Mouse (Mus musculus): ENCODE measurements around the gene Tada1. TPM values are rescaled to one million over a fixed set of nuclear protein-coding genes. Genes with fewer than 3 reads are reported as not detected.
A peak's percentile ranks its signal among the peaks of the same experiment; 100 is the strongest.

The Tada1 gene
- total and polyA plus RNA-seq, 3 experiments, result 34.0 to 36.7 TPM; not detected in 1

DNA sequence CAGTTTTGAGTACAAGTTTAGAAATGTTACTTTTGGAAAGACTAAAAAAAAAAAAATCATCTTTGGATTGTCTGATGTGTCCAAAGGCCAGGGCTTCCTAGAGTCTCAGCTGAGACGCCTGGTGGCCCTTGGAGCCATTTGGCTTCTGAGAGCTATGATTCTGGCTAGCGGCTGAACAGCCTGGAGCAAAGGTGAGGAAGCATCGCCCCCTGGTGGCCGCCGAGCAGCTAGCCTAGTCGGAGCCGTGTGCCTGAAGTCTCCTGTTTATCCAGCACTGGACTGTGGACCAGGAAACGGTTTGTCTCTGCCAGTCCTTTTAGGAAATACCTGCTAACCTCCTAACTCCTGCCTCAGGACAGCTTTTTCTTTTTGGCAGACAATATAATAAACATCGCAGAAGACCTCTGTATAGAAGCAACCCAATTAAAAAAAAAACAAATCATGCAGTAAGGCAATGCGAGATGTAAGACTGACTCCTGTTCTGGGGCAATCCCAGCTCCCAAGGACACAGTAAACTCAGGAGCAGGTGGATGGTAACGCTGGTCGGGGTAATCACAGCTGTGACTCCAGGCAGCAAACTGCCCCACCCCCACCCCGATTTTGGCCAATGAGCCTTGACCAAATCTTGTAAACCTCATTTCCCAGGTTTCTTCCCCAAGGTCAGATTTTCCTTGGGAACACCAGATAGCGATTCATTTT is 18.6 kb upstream of the Tada1 start:
- Histone ChIP-seq H3K4me1 (ENCODE audit: control insufficient read depth in 1 of 2, insufficient read depth in 2 of 2, low read length in 2 of 2) (no peaks in the 10 kb centered on the region; a peak in 1 of 4 replicates), H3K79me2 (ENCODE audit: control insufficient read depth, insufficient read depth, low read length, poor library complexity) (no peaks in the 10 kb centered on the region), H3K27ac (ENCODE audit: control insufficient read depth, low read depth, low read length) (no peak overlapping the region), H3K27me3 (ENCODE audit: control insufficient read depth in 1 of 2, insufficient read depth in 2 of 2, low read length in 2 of 2) (peaks cover 2% of the 10 kb centered on the region in 2 experiments; a peak in 2 of 4 replicates), H3K9me3 (replicated peaks; ENCODE audit: insufficient read depth, low read length) (no peaks in the 10 kb centered on the region), H3K36me3 (ENCODE audit: control insufficient read depth in 1 of 2, insufficient read depth in 2 of 2, low read length in 2 of 2) (no peaks in the 10 kb centered on the region), H3K9ac (ENCODE audit: control insufficient read depth, low read depth, low read length, poor library complexity, severe bottlenecking) (no peak overlapping the region), H3K4me3 (ENCODE audit: control insufficient read depth in 1 of 2, insufficient read depth in 1 of 2, low read depth in 2 of 2, low read length in 2 of 2) (no peak overlapping the region)
- peak; percentile 80 for DNase-seq (ENCODE audit: low read depth, low spot score)
- TF ChIP-seq RAD21 (IDR thresholded peaks at IDR 0.05; ENCODE audit: low read depth, low read length) (peak; percentile 82), CTCF (IDR thresholded peaks at IDR 0.05 in 2 of 3, conservative IDR thresholded peaks at IDR 0.05 in 1 of 3; ENCODE audit: control insufficient read depth in 1 of 3, insufficient read depth in 1 of 3, low read depth in 2 of 3, low read length in 3 of 3, poor library complexity in 1 of 3, severe bottlenecking in 1 of 3) (peak; percentile 74 to 96 (median 94); a peak in 5 of 6 replicates), ZMIZ1 (IDR thresholded peaks at IDR 0.05; ENCODE audit: low read depth, low read length) (no peak), ZC3H11A (IDR thresholded peaks at IDR 0.05; ENCODE audit: low read depth, low read length) (peak; percentile 72), TAL1 (IDR thresholded peaks at IDR 0.05; ENCODE audit: low read length) (no peak), SMC3 (IDR thresholded peaks at IDR 0.05; ENCODE audit: low read depth, low read length) (peak; percentile 83), UBTF (IDR thresholded peaks at IDR 0.05; ENCODE audit: borderline replicate concordance, insufficient read depth, low read depth, low read length) (no peak)

GRCm38 (mm10) chr1:166360896-166361295 is 18.0 kb upstream of the Tada1 start:
- Histone ChIP-seq H3K9me3 (replicated peaks; ENCODE audit: insufficient read depth, low read length) (no peaks in the 10 kb centered on the region), H3K9ac (ENCODE audit: control insufficient read depth, low read depth, low read length, poor library complexity, severe bottlenecking) (no peak overlapping the region), H3K4me3 (ENCODE audit: control insufficient read depth in 1 of 2, insufficient read depth in 1 of 2, low read depth in 2 of 2, low read length in 2 of 2) (no peak overlapping the region), H3K4me1 (ENCODE audit: control insufficient read depth in 1 of 2, insufficient read depth in 2 of 2, low read length in 2 of 2) (no peaks in the 10 kb centered on the region; a peak in 1 of 4 replicates), H3K27ac (ENCODE audit: control insufficient read depth, low read depth, low read length) (no peak overlapping the region), H3K79me2 (ENCODE audit: control insufficient read depth, insufficient read depth, low read length, poor library complexity) (no peaks in the 10 kb centered on the region), H3K36me3 (ENCODE audit: control insufficient read depth in 1 of 2, insufficient read depth in 2 of 2, low read length in 2 of 2) (no peaks in the 10 kb centered on the region), H3K27me3 (ENCODE audit: control insufficient read depth in 1 of 2, insufficient read depth in 2 of 2, low read length in 2 of 2) (peaks cover 2 to 4% of the 10 kb centered on the region in 2 experiments; a peak in 2 of 4 replicates)
- no peak for DNase-seq (ENCODE audit: low read depth, low spot score)
- TF ChIP-seq MYC (IDR thresholded peaks at IDR 0.05; ENCODE audit: low read depth, low read length), result no peak
- no peak for TF ChIP-seq TAL1 (IDR thresholded peaks at IDR 0.05; ENCODE audit: low read length)
- no peak for TF ChIP-seq MXI1 (IDR thresholded peaks at IDR 0.05; ENCODE audit: low read depth, low read length)
- no peak for TF ChIP-seq HCFC1 (IDR thresholded peaks at IDR 0.05; ENCODE audit: low read depth, low read length)
- TF ChIP-seq EP300 (IDR thresholded peaks at IDR 0.05; ENCODE audit: low read depth in 1 of 2, low read length in 2 of 2), result no peak
- TF ChIP-seq RCOR1 (IDR thresholded peaks at IDR 0.05; ENCODE audit: low read depth, low read length), result no peak
- no peak for TF ChIP-seq UBTF (IDR thresholded peaks at IDR 0.05; ENCODE audit: borderline replicate concordance, insufficient read depth, low read depth, low read length)
- no peak for TF ChIP-seq MEF2A (IDR thresholded peaks at IDR 0.05; ENCODE audit: extremely low read depth, insufficient replicate concordance, low read depth, low read length, poor library complexity, severe bottlenecking)
- no peak for TF ChIP-seq RAD21 (IDR thresholded peaks at IDR 0.05; ENCODE audit: low read depth, low read length)
- no peak for TF ChIP-seq MAZ (IDR thresholded peaks at IDR 0.05; ENCODE audit: low read depth, low read length)
- TF ChIP-seq CHD1 (IDR thresholded peaks at IDR 0.05; ENCODE audit: low read depth, low read length), result no peak
- TF ChIP-seq GATA1 (IDR thresholded peaks at IDR 0.05; ENCODE audit: low read depth, low read length), result no peak
- TF ChIP-seq TCF12 (IDR thresholded peaks at IDR 0.05; ENCODE audit: low read depth, low read length), result no peak
- no peak for TF ChIP-seq ETS1 (IDR thresholded peaks at IDR 0.05; ENCODE audit: low read depth, low read length)
- TF ChIP-seq ELF1 (IDR thresholded peaks at IDR 0.05; ENCODE audit: low read depth, low read length), result no peak
- no peak for TF ChIP-seq ZMIZ1 (IDR thresholded peaks at IDR 0.05; ENCODE audit: low read depth, low read length)
- no peak for TF ChIP-seq MAFK (IDR thresholded peaks at IDR 0.05; ENCODE audit: borderline replicate concordance, low read depth, low read length)
- no peak for TF ChIP-seq CTCF (IDR thresholded peaks at IDR 0.05 in 2 of 3, conservative IDR thresholded peaks at IDR 0.05 in 1 of 3; ENCODE audit: control insufficient read depth in 1 of 3, insufficient read depth in 1 of 3, low read depth in 2 of 3, low read length in 3 of 3, poor library complexity in 1 of 3, severe bottlenecking in 1 of 3)
